Mouse (Mus musculus): Measurements from ENCODE around the gene Ubash3b.

Gene Ubash3b

GRCm38 (mm10) chr9:41136273-41136672 lies 25.2 kb downstream of the Ubash3b start:
- DNase-seq (ENCODE audit: low spot score in 2 of 2), result no peak

GRCm38 (mm10) chr9:41134907-41135306 lies 26.6 kb downstream of the Ubash3b start:
- no peak for DNase-seq (ENCODE audit: low spot score in 2 of 2)

- DNase-seq (ENCODE audit: low spot score in 2 of 2), result no peak
These were observed 30.9 kb downstream of the Ubash3b start for GRCm38 (mm10) chr9:41130563-41130962.

GRCm38 (mm10) chr9:41129802-41130480 lies 31.6 kb downstream of the Ubash3b start:
- no peak for DNase-seq (ENCODE audit: low spot score in 2 of 2)

- DNase-seq (ENCODE audit: low spot score in 2 of 2), result no peak
These were observed 32.2 kb downstream of the Ubash3b start for GRCm38 (mm10) chr9:41129273-41129672.

- DNase-seq (ENCODE audit: low spot score in 2 of 2), result no peak
These were observed 34.8 kb downstream of the Ubash3b start for GRCm38 (mm10) chr9:41126723-41127122.

GRCm38 (mm10) chr9:41124305-41124704 lies 37.2 kb downstream of the Ubash3b start:
- no peak for DNase-seq (ENCODE audit: low spot score in 2 of 2)

- peak in 1 of 2 experiments; percentile 54 for DNase-seq (ENCODE audit: low spot score in 2 of 2)
These were observed 38.9 kb downstream of the Ubash3b start for GRCm38 (mm10) chr9:41122390-41123110.

GRCm38 (mm10) chr9:41121701-41122354 lies 39.7 kb downstream of the Ubash3b start:
- DNase-seq (ENCODE audit: low spot score in 2 of 2), result no peak

- no peak for DNase-seq (ENCODE audit: low spot score in 2 of 2)
These were observed 41.5 kb downstream of the Ubash3b start for GRCm38 (mm10) chr9:41119958-41120357.

- DNase-seq (ENCODE audit: low spot score in 2 of 2), result peak in 1 of 2 experiments; percentile 39
These were observed 43.4 kb downstream of the Ubash3b start for GRCm38 (mm10) chr9:41118065-41118464.

GRCm38 (mm10) chr9:41116126-41116525 lies 45.4 kb downstream of the Ubash3b start:
- DNase-seq (ENCODE audit: low spot score in 2 of 2), result no peak

- DNase-seq (ENCODE audit: low spot score in 2 of 2), result no peak
These were observed 47.1 kb downstream of the Ubash3b start for GRCm38 (mm10) chr9:41114367-41114766.

GRCm38 (mm10) chr9:41109749-41110148 lies 51.7 kb downstream of the Ubash3b start:
- no peak for DNase-seq (ENCODE audit: low spot score in 2 of 2)

GRCm38 (mm10) chr9:41108324-41109180 lies 52.9 kb downstream of the Ubash3b start:
- peak; percentile 64 to 72 for DNase-seq (ENCODE audit: low spot score in 2 of 2)

GRCm38 (mm10) chr9:41105201-41105643 lies 56.3 kb downstream of the Ubash3b start:
- DNase-seq (ENCODE audit: low spot score in 2 of 2), result no peak

GRCm38 (mm10) chr9:41103722-41104121 lies 57.8 kb downstream of the Ubash3b start:
- no peak for DNase-seq (ENCODE audit: low spot score in 2 of 2)

- peak in 1 of 2 experiments; percentile 37 for DNase-seq (ENCODE audit: low spot score in 2 of 2)
These were observed 58.9 kb downstream of the Ubash3b start for GRCm38 (mm10) chr9:41102613-41103012.

GRCm38 (mm10) chr9:41099897-41100296 lies 61.6 kb downstream of the Ubash3b start:
- no peak for DNase-seq (ENCODE audit: low spot score in 2 of 2)

- no peak for DNase-seq (ENCODE audit: low spot score in 2 of 2)
These were observed 62.4 kb downstream of the Ubash3b start for GRCm38 (mm10) chr9:41099067-41099466.

- DNase-seq (ENCODE audit: low spot score in 2 of 2), result no peak
These were observed 63.4 kb downstream of the Ubash3b start for GRCm38 (mm10) chr9:41098065-41098464.

- no peak for DNase-seq (ENCODE audit: low spot score in 2 of 2)
These were observed 69.5 kb downstream of the Ubash3b start for GRCm38 (mm10) chr9:41091993-41092392.
